Mouse (Mus musculus): ENCODE measurements around the gene Pagr1b. TPM values are rescaled to one million over a fixed set of nuclear protein-coding genes. Genes with fewer than 3 reads are reported as not detected.
A peak's percentile ranks its signal among the peaks of the same experiment; 100 is the strongest.

Pagr1b gene
- total RNA-seq, 2 experiments from 2014 or later = 0.97 TPM; not detected in 1

- peak; percentile 64 for DNase-seq
- intact Hi-C loops (cut with DNase I; ENCODE audit: low total_unique reads) = no loop called here
Measured at GRCm38 (mm10) chr7:127020901-127021562, 4.7 kb upstream of the Pagr1b start, which contains the start of the genes Gm42742 and Prrt2. Gm42742 (minus strand) TSS chr7:127021097. Prrt2 (minus strand) TSS chr7:127021211.

- intact Hi-C loops (cut with DNase I; ENCODE audit: low total_unique reads) = no loop called here
- no peak for DNase-seq
Measured at GRCm38 (mm10) chr7:127020491-127020890, 4.2 kb upstream of the Pagr1b start.

DNA sequence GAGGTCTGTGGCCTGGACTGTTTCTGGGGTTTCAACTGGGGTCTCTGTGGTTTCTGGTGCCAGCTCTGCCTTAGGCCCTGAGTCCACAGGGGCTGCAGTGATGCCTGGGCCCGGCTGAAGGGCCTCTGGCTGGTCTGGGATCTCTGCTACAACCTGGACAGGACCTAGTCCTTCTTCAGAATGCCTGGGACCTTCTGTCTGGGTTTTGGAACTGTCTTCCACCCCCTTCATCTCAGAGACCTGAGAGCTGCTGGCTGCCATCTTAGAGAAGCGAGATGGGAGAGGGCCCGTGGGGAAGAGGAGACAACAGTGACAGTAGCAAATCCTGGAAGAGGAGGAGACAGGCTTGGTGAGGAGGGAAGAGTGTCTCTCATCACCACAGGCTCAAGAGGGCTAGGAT, 3.7 kb upstream of the Pagr1b start:
- no peak for DNase-seq
- intact Hi-C loops (cut with DNase I; ENCODE audit: low total_unique reads) = no loop called here

DNA sequence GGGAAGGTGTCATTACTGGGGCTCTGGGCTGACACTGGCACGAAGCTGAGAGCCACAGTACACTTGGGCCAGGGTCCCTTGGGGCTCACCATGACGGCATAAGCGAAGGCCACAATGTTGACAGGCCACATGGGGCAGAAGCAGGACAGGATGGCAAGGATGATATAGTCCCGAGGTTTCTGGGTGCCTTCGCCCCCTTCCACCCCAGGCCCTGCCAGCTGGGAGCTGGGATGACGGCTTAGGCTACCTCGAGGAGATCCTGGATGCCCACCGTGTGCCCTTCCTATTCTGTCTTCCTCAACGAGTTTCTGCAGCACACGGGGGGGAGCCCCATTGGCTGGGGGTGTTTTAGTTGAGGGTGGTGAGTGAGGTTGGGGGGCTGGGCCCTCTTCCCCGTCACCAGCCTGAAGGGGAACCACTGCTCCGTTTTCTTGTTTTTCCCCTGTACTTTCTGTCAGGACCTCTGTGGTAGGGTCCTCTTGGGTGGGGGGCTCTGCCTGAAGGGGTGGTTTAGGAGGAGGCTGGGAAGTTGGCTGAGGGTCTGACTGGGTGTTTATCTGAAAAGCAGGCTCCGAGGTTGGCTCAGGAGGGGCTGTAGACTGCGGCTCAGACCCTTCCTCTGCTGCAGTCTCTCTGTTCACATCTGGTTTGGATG, 3.1 kb upstream of the Pagr1b start:
- intact Hi-C loops (cut with DNase I; ENCODE audit: low total_unique reads) = no loop called here
- DNase-seq = no peak

- intact Hi-C loops (cut with DNase I; ENCODE audit: low total_unique reads) = no loop called here
- DNase-seq = no peak
Measured at GRCm38 (mm10) chr7:127018416-127019305, 2.4 kb upstream of the Pagr1b start.

DNA sequence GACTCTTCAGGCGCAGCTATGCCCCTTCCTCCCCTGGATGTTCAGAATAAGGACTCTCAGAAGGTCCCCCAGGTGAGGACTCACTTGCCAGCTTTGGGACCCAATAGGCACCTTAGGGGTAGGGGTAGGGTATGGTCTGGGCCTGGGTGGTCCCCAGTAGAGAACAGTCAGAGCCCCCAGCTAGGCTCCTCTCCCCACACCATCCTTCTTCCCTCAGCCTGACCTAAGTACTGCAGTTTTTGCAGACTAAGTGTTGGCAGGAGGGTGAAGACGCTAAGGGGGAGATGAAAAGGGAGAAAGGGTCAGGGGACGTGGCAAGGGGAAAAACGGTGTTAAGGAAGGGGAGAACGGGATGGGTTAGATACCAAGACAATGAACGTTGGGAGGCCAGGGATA, 1.7 kb upstream of the Pagr1b start:
- DNase-seq = no peak
- intact Hi-C loops (cut with DNase I; ENCODE audit: low total_unique reads) = no loop called here

GRCm38 (mm10) chr7:127016971-127017949, 976 bp upstream of the Pagr1b start, which contains the start of gene Pagr1a:
Pagr1a (minus strand) TSS chr7:127017352.
- intact Hi-C loops (cut with DNase I; ENCODE audit: low total_unique reads) = no loop called here
- peak; percentile 97 for DNase-seq

- DNase-seq = peak; percentile 61
- intact Hi-C loops (cut with DNase I; ENCODE audit: low total_unique reads) = no loop called here
Measured at GRCm38 (mm10) chr7:127016486-127016938, 228 bp upstream of the Pagr1b start.

DNA sequence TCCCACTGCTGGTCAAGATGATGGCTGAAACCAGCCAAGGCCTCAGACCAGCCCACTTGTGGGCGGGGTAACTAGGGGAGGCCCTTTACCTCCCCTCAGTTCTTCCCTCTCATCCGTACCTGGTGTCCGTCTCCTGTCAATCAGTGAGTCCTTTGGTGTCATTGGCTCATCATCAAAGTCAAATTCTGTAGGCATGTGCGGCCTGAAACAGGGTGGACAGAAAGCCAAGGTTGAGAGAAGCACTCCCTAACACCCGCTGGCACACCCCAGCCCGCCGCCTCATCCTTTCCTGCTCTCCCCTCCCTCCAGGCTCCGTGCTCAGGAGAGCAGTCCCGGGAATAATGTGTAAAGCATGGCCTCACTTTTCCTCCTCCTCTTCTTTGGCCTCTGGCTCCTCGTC, 203 bp downstream of the Pagr1b start:
- DNase-seq = no peak
- intact Hi-C loops (cut with DNase I; ENCODE audit: low total_unique reads) = no loop called here

- intact Hi-C loops (cut with DNase I; ENCODE audit: low total_unique reads) = no loop called here
- DNase-seq = no peak
Measured at GRCm38 (mm10) chr7:127014993-127015392, 1.3 kb downstream of the Pagr1b start.

DNA sequence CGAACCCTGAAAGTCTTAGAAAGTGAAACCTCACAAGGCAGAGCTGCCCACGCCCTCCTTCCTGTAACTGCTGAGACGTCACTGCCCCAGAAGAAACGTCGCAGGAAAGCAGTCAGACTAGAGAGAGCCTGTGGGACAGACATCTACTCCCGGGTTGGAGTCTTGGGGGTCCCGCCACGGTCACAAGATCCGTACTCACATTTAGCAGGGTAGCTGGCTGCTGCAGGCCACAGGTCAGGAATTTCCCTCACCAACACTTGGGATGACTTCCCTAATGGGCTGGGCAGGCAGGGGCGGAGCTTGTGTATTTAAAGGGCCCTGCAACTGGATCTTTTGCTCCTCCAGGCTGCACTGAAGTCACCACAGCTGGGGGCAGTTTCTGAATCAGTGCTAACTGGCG, 2.0 kb downstream of the Pagr1b start, which contains the start of gene Mvp:
Gene Mvp (minus strand): TSS at position 302 of the 400 bp plus-strand sequence.
- peak; percentile 69 for DNase-seq
- intact Hi-C loops (cut with DNase I; ENCODE audit: low total_unique reads) = no loop called here

GRCm38 (mm10) chr7:127013385-127013784, 2.9 kb downstream of the Pagr1b start:
- intact Hi-C loops (cut with DNase I; ENCODE audit: low total_unique reads) = no loop called here

GRCm38 (mm10) chr7:127012845-127013244, 3.4 kb downstream of the Pagr1b start:
- no peak for DNase-seq
- intact Hi-C loops (cut with DNase I; ENCODE audit: low total_unique reads) = no loop called here

More at GRCm38 (mm10) chr7:127013385-127013784, 2.9 kb downstream of the Pagr1b start:
- DNase-seq = no peak

DNA sequence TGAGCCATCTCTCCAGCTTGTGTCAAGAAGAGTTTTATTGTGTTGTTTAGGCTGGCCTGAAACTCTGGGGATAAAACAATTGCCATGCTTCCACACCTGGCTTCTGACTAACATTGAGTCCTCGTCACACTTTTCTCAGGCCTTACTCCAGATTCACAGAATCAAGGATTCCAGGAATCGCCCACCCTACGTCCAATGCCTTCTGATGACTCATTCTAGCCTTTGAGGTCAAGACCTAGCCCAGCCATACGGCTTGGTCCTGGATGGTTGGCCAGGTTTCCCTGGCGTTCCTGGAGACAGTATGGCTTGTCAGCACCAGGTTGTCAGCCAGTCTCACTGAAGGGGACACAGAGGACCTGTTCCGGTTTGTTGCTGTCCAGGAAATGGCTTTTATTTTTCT, 3.9 kb downstream of the Pagr1b start:
- intact Hi-C loops (cut with DNase I; ENCODE audit: low total_unique reads) = no loop called here
- no peak for DNase-seq

DNA sequence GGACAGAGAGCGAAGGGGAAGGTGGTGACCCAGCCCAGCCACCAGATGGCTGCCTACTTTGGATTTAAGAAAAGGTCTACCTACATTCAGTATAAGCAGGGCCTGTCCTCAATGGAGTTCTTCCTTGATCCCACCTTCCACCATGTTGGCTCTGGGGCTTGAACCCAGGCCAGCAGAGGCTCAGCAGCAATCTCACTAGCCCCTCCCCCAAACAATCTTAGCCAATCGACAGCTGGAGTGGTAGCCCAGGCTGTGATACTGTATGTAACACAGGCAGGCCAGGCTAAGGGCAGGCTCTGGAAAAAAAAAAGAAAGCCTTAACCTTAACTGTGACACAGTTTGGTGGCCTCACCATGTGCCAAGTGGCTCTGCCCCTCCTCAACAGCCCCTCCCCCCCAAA, 4.6 kb downstream of the Pagr1b start:
- DNase-seq = no peak
- intact Hi-C loops (cut with DNase I; ENCODE audit: low total_unique reads) = no loop called here

GRCm38 (mm10) chr7:127011051-127011450, 5.2 kb downstream of the Pagr1b start:
- no peak for DNase-seq
- intact Hi-C loops (cut with DNase I; ENCODE audit: low total_unique reads) = no loop called here

GRCm38 (mm10) chr7:127009307-127010085, 6.8 kb downstream of the Pagr1b start:
- no peak for DNase-seq
- intact Hi-C loops (cut with DNase I; ENCODE audit: low total_unique reads) = no loop called here
